Mouse (Mus musculus) liver, adult 2 months (tissue): ENCODE data around the gene Sat2.

Experiments
- CTCF ChIP-seq: fragments of 200-500 bp; IDR thresholded peaks from 2 replicates; pipeline ENCODE4 v1.5.1; 2011; ENCODE audit warnings: low read depth, low read length, control low read depth
- POLR2A ChIP-seq: fragments of 200-500 bp; IDR thresholded peaks from 2 replicates; pipeline ENCODE4 v1.6.1; 2011; ENCODE audit warnings: low read length, control low read depth; ENCODE audit not compliant: insufficient read depth; ENCODE audit errors: extremely low read depth

GRCm38 (mm10) chr11:69610899-69611298, 10.9 kb upstream of the Sat2 start:
- TF ChIP-seq CTCF (no peak), POLR2A (no peak)
